Mouse (Mus musculus): Measurements from ENCODE around the gene Ppp3ca. TPM values are rescaled to one million over a fixed set of nuclear protein-coding genes. Genes with fewer than 3 reads are reported as not detected.

Gene Ppp3ca
- polyA plus RNA-seq, 1 experiment from 2014 or later, result 119 TPM

GRCm38 (mm10) chr3:136977859-136978258, 307.9 kb downstream of the Ppp3ca start:
- no peaks in the 10 kb centered on the region for H3K27me3 ChIP-seq
- no peak overlapping the region for H3K27ac ChIP-seq
- H3K4me2 ChIP-seq, result no peak overlapping the region
- no peaks in the 10 kb centered on the region for H3K4me1 ChIP-seq (replicated peaks)
- H3K36me3 ChIP-seq, result no peaks in the 10 kb centered on the region
- no peak for ATAC-seq (ENCODE audit: insufficient number of reproducible peaks, insufficient read depth, low FRiP score, low TSS enrichment, low read depth)
- no peaks in the 10 kb centered on the region for H3K9me3 ChIP-seq
- WGBS, result 67% methylated on average over 1 of the region's 1 CpGs
- no peak overlapping the region for H3K4me3 ChIP-seq (replicated peaks)
- H3K9ac ChIP-seq (replicated peaks), result no peak overlapping the region

- no peaks in the 10 kb centered on the region for H3K9me3 ChIP-seq
- WGBS, result 80% methylated on average over 5 of the region's 5 CpGs
- H3K4me2 ChIP-seq, result no peak overlapping the region
- H3K9ac ChIP-seq (replicated peaks), result no peak overlapping the region
- no peaks in the 10 kb centered on the region for H3K36me3 ChIP-seq
- no peak for ATAC-seq (ENCODE audit: insufficient number of reproducible peaks, insufficient read depth, low FRiP score, low TSS enrichment, low read depth)
- H3K4me1 ChIP-seq (replicated peaks), result no peaks in the 10 kb centered on the region
- H3K4me3 ChIP-seq (replicated peaks), result no peak overlapping the region
- no peak overlapping the region for H3K27ac ChIP-seq
- no peaks in the 10 kb centered on the region for H3K27me3 ChIP-seq
Observed at GRCm38 (mm10) chr3:136980915-136981588, 311.1 kb downstream of the Ppp3ca start.

DNA sequence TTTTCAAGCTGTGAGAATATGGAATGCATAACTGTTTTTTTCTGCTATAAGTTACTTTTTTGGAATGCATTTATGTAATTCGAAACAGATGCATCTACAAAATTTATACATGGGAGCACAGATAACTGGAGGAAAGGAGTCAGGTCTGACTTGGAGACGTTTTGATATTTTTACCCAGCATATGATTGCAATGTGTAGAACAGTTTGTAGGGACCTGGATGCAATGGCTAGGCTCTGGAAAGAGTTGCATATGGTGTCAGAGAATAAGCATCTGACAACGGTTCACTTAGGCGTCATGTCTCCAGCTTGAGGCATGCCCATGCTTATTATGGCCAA, 311.6 kb downstream of the Ppp3ca start:
- H3K27ac ChIP-seq, result no peak overlapping the region
- no peak overlapping the region for H3K4me2 ChIP-seq
- H3K9me3 ChIP-seq, result no peaks in the 10 kb centered on the region
- H3K4me3 ChIP-seq (replicated peaks), result no peak overlapping the region
- WGBS, result 73% methylated on average over 4 of the region's 4 CpGs
- H3K4me1 ChIP-seq (replicated peaks), result no peaks in the 10 kb centered on the region
- no peaks in the 10 kb centered on the region for H3K27me3 ChIP-seq
- ATAC-seq (ENCODE audit: insufficient number of reproducible peaks, insufficient read depth, low FRiP score, low TSS enrichment, low read depth), result no peak
- no peak overlapping the region for H3K9ac ChIP-seq (replicated peaks)
- H3K36me3 ChIP-seq, result no peaks in the 10 kb centered on the region

DNA sequence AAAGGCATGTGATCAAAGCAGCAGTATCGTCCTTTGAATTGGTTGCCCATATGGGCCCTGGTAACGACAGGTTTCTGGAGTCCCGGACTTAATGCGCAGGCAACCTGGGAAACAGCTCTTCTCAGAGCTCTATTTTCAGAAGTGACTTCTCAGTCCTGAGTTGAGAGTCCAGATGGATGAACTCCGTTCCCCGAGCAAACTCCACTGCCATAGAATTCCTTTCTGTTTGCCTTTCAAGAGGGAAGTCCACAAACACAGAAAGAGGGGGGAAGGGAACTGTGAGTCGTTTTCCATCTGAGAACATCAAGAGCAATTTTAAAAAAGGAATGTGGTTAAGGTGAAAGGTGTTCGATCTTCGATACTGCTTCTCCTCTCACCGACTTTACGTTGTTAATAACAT, 312.1 kb downstream of the Ppp3ca start:
- Histone ChIP-seq H3K36me3 (no peaks in the 10 kb centered on the region), H3K27ac (no peak overlapping the region), H3K9ac (replicated peaks) (no peak overlapping the region), H3K27me3 (no peaks in the 10 kb centered on the region), H3K4me3 (replicated peaks) (no peak overlapping the region), H3K4me1 (replicated peaks) (no peaks in the 10 kb centered on the region), H3K4me2 (no peak overlapping the region), H3K9me3 (no peaks in the 10 kb centered on the region)
- 73% methylated on average over 11 of the region's 11 CpGs for WGBS
- no peak for ATAC-seq (ENCODE audit: insufficient number of reproducible peaks, insufficient read depth, low FRiP score, low TSS enrichment, low read depth)

- ATAC-seq (ENCODE audit: insufficient number of reproducible peaks, insufficient read depth, low FRiP score, low TSS enrichment, low read depth), result no peak
- H3K27me3 ChIP-seq, result no peaks in the 10 kb centered on the region
- H3K27ac ChIP-seq, result no peak overlapping the region
- no peaks in the 10 kb centered on the region for H3K4me1 ChIP-seq (replicated peaks)
- H3K36me3 ChIP-seq, result no peaks in the 10 kb centered on the region
- WGBS, result 72% methylated on average over 3 of the region's 3 CpGs
- H3K4me2 ChIP-seq, result no peak overlapping the region
- H3K9ac ChIP-seq (replicated peaks), result no peak overlapping the region
- H3K9me3 ChIP-seq, result no peaks in the 10 kb centered on the region
- no peak overlapping the region for H3K4me3 ChIP-seq (replicated peaks)
Observed at GRCm38 (mm10) chr3:136986096-136986881, 316.4 kb downstream of the Ppp3ca start.

Small RNAs within 50 kb of the gene (microRNA-seq; reads per million reads assigned to microRNA genes)
- not detected for gene Gm44327

Data from limb, embryonic 12.5 days (tissue).